Mouse (Mus musculus): ENCODE data around the gene Mcpt1. TPM values are rescaled to one million over a fixed set of nuclear protein-coding genes. Genes with fewer than 3 reads are reported as not detected.
"Not testable (repeated sequence)": the region's sequence is repeated elsewhere in the genome, so short reads cannot be mapped to it uniquely, and the experiment has no call there.

Mcpt1 gene
- not detected in 2 replicates for polyA plus RNA-seq (2014; fragmentation: Nextera tagmentation; extraction: Ambion mirVana)

DNA sequence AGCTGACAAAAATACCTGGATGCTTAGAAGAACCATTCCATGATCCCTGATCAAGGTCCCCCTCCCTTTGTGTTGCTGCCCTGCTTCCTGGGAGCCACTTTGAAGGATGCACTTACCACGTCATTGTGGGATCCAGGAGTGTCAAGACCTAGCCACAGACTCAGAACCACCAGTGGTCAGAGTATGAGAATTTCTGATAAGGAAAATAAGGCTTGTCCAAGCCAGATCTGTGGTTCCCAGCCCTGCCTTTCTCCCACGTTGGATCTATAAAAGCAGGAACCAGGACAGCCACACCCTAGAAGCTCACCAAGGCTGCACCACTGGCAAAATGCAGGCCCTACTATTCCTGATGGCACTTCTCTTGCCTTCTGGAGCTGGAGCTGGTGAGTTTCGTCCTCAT, at the start of gene Mcpt1:
TSS of gene Mcpt1 (plus strand) at position 301 of the 400 bp plus-strand sequence.
- H3K27me3 ChIP-seq (ENCODE audit: control insufficient read depth, insufficient read depth, low read length); H3K4me3 ChIP-seq (ENCODE audit: low read length); H3K9me3 ChIP-seq (ENCODE audit: control insufficient read depth, low read length); ATAC-seq (ENCODE audit: low FRiP score, low TSS enrichment); H3K4me1 ChIP-seq (ENCODE audit: control insufficient read depth, insufficient read depth, low read length); H3K36me3 ChIP-seq (ENCODE audit: control insufficient read depth, insufficient read depth, low read length); H3K4me2 ChIP-seq (replicated peaks; ENCODE audit: low read depth, low read length); H3K9ac ChIP-seq (ENCODE audit: low read depth, low read length); H3K27ac ChIP-seq (ENCODE audit: low read depth, low read length): not testable (repeated sequence)
- WGBS = 79% methylated on average over 3 of the region's 3 CpGs

- H3K4me3 ChIP-seq (ENCODE audit: low read length); H3K27ac ChIP-seq (ENCODE audit: low read depth, low read length); ATAC-seq (ENCODE audit: low FRiP score, low TSS enrichment); H3K9ac ChIP-seq (ENCODE audit: low read depth, low read length); H3K4me2 ChIP-seq (replicated peaks; ENCODE audit: low read depth, low read length); H3K36me3 ChIP-seq (ENCODE audit: control insufficient read depth, insufficient read depth, low read length); H3K9me3 ChIP-seq (ENCODE audit: control insufficient read depth, low read length); H3K27me3 ChIP-seq (ENCODE audit: control insufficient read depth, insufficient read depth, low read length); H3K4me1 ChIP-seq (ENCODE audit: control insufficient read depth, insufficient read depth, low read length): not testable (repeated sequence)
- WGBS = 92% methylated on average over 1 of the region's 3 CpGs
Measured at GRCm38 (mm10) chr14:55987464-55987863, 30.3 kb upstream of the Mcpt1 start.

GRCm38 (mm10) chr14:56013147-56013546, 4.6 kb upstream of the Mcpt1 start:
- H3K4me2 ChIP-seq (replicated peaks; ENCODE audit: low read depth, low read length) = no peak overlapping the region
- H3K36me3 ChIP-seq (ENCODE audit: control insufficient read depth, insufficient read depth, low read length) = no peaks in the 10 kb centered on the region
- no peak overlapping the region for H3K27ac ChIP-seq (ENCODE audit: low read depth, low read length)
- no peak overlapping the region for H3K9ac ChIP-seq (ENCODE audit: low read depth, low read length)
- WGBS = 41% methylated on average over 3 of the region's 3 CpGs
- no peak overlapping the region for H3K4me3 ChIP-seq (ENCODE audit: low read length)
- no peaks in the 10 kb centered on the region for H3K27me3 ChIP-seq (ENCODE audit: control insufficient read depth, insufficient read depth, low read length)
- no peaks in the 10 kb centered on the region for H3K4me1 ChIP-seq (ENCODE audit: control insufficient read depth, insufficient read depth, low read length)
- H3K9me3 ChIP-seq (ENCODE audit: control insufficient read depth, low read length) = no peaks in the 10 kb centered on the region
- no peak for ATAC-seq (ENCODE audit: low FRiP score, low TSS enrichment)

DNA sequence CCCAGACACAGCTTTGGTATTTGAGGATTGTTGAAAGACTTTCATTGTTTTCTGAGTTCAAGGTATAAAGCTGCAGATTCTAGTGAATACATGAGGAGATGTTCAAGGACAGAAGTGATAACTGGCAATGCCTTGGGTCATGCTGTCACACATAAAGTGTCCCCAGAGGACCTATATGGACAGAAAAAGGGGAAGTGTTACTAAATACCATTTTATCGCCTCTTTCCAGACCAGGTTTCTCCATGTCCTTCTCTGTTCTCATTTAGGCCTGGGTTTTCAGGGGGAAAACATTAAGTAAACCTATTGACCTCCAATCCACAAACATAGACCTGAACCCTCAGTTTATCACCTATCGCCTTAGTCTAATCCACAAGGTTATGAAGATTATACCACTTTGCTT, 3.8 kb upstream of the Mcpt1 start:
- Histone ChIP-seq H3K27ac (ENCODE audit: low read depth, low read length) (no peak overlapping the region), H3K4me3 (ENCODE audit: low read length) (no peak overlapping the region), H3K36me3 (ENCODE audit: control insufficient read depth, insufficient read depth, low read length) (no peaks in the 10 kb centered on the region), H3K4me2 (replicated peaks; ENCODE audit: low read depth, low read length) (no peak overlapping the region), H3K9me3 (ENCODE audit: control insufficient read depth, low read length) (no peaks in the 10 kb centered on the region), H3K27me3 (ENCODE audit: control insufficient read depth, insufficient read depth, low read length) (no peaks in the 10 kb centered on the region), H3K4me1 (ENCODE audit: control insufficient read depth, insufficient read depth, low read length) (no peaks in the 10 kb centered on the region), H3K9ac (ENCODE audit: low read depth, low read length) (no peak overlapping the region)
- no peak for ATAC-seq (ENCODE audit: low FRiP score, low TSS enrichment)
- WGBS = 89% methylated on average over 2 of the region's 2 CpGs

- Histone ChIP-seq H3K4me1 (ENCODE audit: control insufficient read depth, insufficient read depth, low read length) (no peaks in the 10 kb centered on the region), H3K27ac (ENCODE audit: low read depth, low read length) (no peak overlapping the region)
- WGBS = 68% methylated on average over 1 of the region's 1 CpGs
Measured at GRCm38 (mm10) chr14:56019446-56019845, 1.7 kb downstream of the Mcpt1 start.

GRCm38 (mm10) chr14:56021305-56021704, 3.5 kb downstream of the Mcpt1 start:
- not testable (repeated sequence) for H3K4me1 ChIP-seq (ENCODE audit: control insufficient read depth, insufficient read depth, low read length); H3K27ac ChIP-seq (ENCODE audit: low read depth, low read length)
- 78% methylated on average over 3 of the region's 4 CpGs for WGBS

More at GRCm38 (mm10) chr14:56019446-56019845, 1.7 kb downstream of the Mcpt1 start:
- no peak overlapping the region for H3K4me3 ChIP-seq (ENCODE audit: low read length)
- no peaks in the 10 kb centered on the region for H3K27me3 ChIP-seq (ENCODE audit: control insufficient read depth, insufficient read depth, low read length)
- no peaks in the 10 kb centered on the region for H3K36me3 ChIP-seq (ENCODE audit: control insufficient read depth, insufficient read depth, low read length)
- H3K4me2 ChIP-seq (replicated peaks; ENCODE audit: low read depth, low read length) = no peak overlapping the region
- H3K9me3 ChIP-seq (ENCODE audit: control insufficient read depth, low read length) = no peaks in the 10 kb centered on the region
- no peak overlapping the region for H3K9ac ChIP-seq (ENCODE audit: low read depth, low read length)
- ATAC-seq (ENCODE audit: low FRiP score, low TSS enrichment) = no peak

DNA sequence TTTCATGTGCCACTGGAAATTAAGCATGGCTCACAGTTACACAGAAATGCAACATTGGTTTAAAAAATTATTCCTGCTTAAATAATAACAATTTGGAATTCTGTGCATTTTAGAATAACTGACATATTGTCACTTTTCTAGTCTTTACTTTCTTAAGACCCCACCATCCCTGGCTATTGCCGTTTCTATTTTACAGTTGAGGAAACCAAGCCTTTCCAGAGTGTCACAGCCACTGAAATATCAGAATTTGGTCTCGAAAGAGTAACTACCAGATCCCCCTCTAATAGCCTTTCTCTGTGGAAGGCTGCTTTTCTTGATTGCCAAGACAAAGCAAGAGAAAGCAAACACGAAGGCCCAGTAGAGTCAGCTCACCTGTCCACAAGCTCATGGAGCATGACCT, 12.6 kb downstream of the Mcpt1 start, which contains the start of gene Mcpt9:
TSS of gene Mcpt9 (minus strand) at position 101 of the 400 bp plus-strand sequence.
- not testable (repeated sequence) for H3K9me3 ChIP-seq (ENCODE audit: control insufficient read depth, low read length); H3K9ac ChIP-seq (ENCODE audit: low read depth, low read length); H3K27ac ChIP-seq (ENCODE audit: low read depth, low read length); H3K4me3 ChIP-seq (ENCODE audit: low read length); H3K4me1 ChIP-seq (ENCODE audit: control insufficient read depth, insufficient read depth, low read length); H3K27me3 ChIP-seq (ENCODE audit: control insufficient read depth, insufficient read depth, low read length); H3K4me2 ChIP-seq (replicated peaks; ENCODE audit: low read depth, low read length); H3K36me3 ChIP-seq (ENCODE audit: control insufficient read depth, insufficient read depth, low read length); ATAC-seq (ENCODE audit: low FRiP score, low TSS enrichment)
- 73% methylated on average over 3 of the region's 3 CpGs for WGBS

More at GRCm38 (mm10) chr14:56021305-56021704, 3.5 kb downstream of the Mcpt1 start:
- H3K9me3 ChIP-seq (ENCODE audit: control insufficient read depth, low read length); H3K36me3 ChIP-seq (ENCODE audit: control insufficient read depth, insufficient read depth, low read length); H3K4me3 ChIP-seq (ENCODE audit: low read length); ATAC-seq (ENCODE audit: low FRiP score, low TSS enrichment); H3K9ac ChIP-seq (ENCODE audit: low read depth, low read length); H3K4me2 ChIP-seq (replicated peaks; ENCODE audit: low read depth, low read length); H3K27me3 ChIP-seq (ENCODE audit: control insufficient read depth, insufficient read depth, low read length): not testable (repeated sequence)

- Histone ChIP-seq H3K4me3 (ENCODE audit: low read length) (no peak overlapping the region), H3K4me1 (ENCODE audit: control insufficient read depth, insufficient read depth, low read length) (no peaks in the 10 kb centered on the region), H3K27ac (ENCODE audit: low read depth, low read length) (no peak overlapping the region), H3K4me2 (replicated peaks; ENCODE audit: low read depth, low read length) (no peak overlapping the region), H3K9me3 (ENCODE audit: control insufficient read depth, low read length) (no peaks in the 10 kb centered on the region), H3K9ac (ENCODE audit: low read depth, low read length) (no peak overlapping the region), H3K27me3 (ENCODE audit: control insufficient read depth, insufficient read depth, low read length) (no peaks in the 10 kb centered on the region), H3K36me3 (ENCODE audit: control insufficient read depth, insufficient read depth, low read length) (no peaks in the 10 kb centered on the region)
- ATAC-seq (ENCODE audit: low FRiP score, low TSS enrichment) = no peak
- whole genome bisulfite sequencing = 64% methylated on average over 2 of the region's 2 CpGs
Measured at GRCm38 (mm10) chr14:56034433-56034832, 16.7 kb downstream of the Mcpt1 start.

DNA sequence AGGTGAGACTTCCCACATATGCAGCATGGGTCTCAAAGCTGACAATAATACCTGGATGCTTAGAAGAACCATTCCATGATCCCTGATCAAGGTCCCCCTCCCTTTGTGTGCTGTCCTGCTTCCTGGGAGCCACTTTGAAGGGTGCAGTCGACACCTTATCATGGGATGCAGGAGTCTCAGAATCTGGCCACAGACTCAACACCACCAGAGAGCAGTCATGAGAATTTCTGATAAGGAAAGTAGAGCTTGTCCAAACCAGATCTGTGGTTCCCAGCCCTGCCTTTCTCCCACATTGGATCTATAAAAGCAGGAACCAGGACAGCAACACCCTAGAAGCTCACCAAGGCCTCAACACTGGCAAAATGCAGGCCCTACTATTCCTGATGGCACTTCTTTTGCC, 24.0 kb downstream of the Mcpt1 start, which contains the start of gene Mcpt2:
TSS of gene Mcpt2 (plus strand) at position 250 of the 400 bp plus-strand sequence.
- H3K36me3 ChIP-seq (ENCODE audit: control insufficient read depth, insufficient read depth, low read length); H3K4me2 ChIP-seq (replicated peaks; ENCODE audit: low read depth, low read length); H3K4me1 ChIP-seq (ENCODE audit: control insufficient read depth, insufficient read depth, low read length); H3K9me3 ChIP-seq (ENCODE audit: control insufficient read depth, low read length); H3K27me3 ChIP-seq (ENCODE audit: control insufficient read depth, insufficient read depth, low read length); H3K4me3 ChIP-seq (ENCODE audit: low read length); ATAC-seq (ENCODE audit: low FRiP score, low TSS enrichment); H3K9ac ChIP-seq (ENCODE audit: low read depth, low read length); H3K27ac ChIP-seq (ENCODE audit: low read depth, low read length): not testable (repeated sequence)
- 77% methylated on average over 1 of the region's 1 CpGs for WGBS
